Mouse (Mus musculus): ENCODE data around the gene Olfm3. TPM values are rescaled to one million over a fixed set of nuclear protein-coding genes. Genes with fewer than 3 reads are reported as not detected.

Gene Olfm3
- polyA plus RNA-seq, 1 experiment from 2014 or later, result 3.7 TPM

- Histone ChIP-seq H3K4me2 (replicated peaks) (no peak overlapping the region), H3K4me1 (peaks cover 6% of the 10 kb centered on the region), H3K27me3 (no peaks in the 10 kb centered on the region), H3K9ac (replicated peaks) (no peak overlapping the region), H3K36me3 (no peaks in the 10 kb centered on the region), H3K9me3 (no peaks in the 10 kb centered on the region), H3K27ac (replicated peaks) (no peak overlapping the region), H3K4me3 (no peak overlapping the region)
- ATAC-seq (replicated peaks), result no peak
These were observed 179.1 kb downstream of the Olfm3 start for GRCm38 (mm10) chr3:115082947-115083346.

GRCm38 (mm10) chr3:115088281-115088680 lies 184.4 kb downstream of the Olfm3 start:
- no peak overlapping the region for H3K27ac ChIP-seq (replicated peaks)
- no peak overlapping the region for H3K4me3 ChIP-seq
- H3K9ac ChIP-seq (replicated peaks), result no peak overlapping the region
- H3K4me2 ChIP-seq (replicated peaks), result no peak overlapping the region
- H3K4me1 ChIP-seq, result no peaks in the 10 kb centered on the region
- peak; percentile 38; the same call in 1 of the 2 replicates for ATAC-seq (replicated peaks)
- H3K36me3 ChIP-seq, result no peaks in the 10 kb centered on the region
- no peaks in the 10 kb centered on the region for H3K27me3 ChIP-seq
- WGBS, result 44% methylated on average over 3 of the region's 3 CpGs
- H3K9me3 ChIP-seq, result no peaks in the 10 kb centered on the region

- Histone ChIP-seq H3K4me1 (0 out of 2 replicates have a peak, but pooled peaks cover 4% of the 10 kb centered on the region), H3K4me2 (replicated peaks) (no peak overlapping the region), H3K9me3 (no peaks in the 10 kb centered on the region), H3K27me3 (no peaks in the 10 kb centered on the region), H3K27ac (replicated peaks) (no peak overlapping the region), H3K36me3 (no peaks in the 10 kb centered on the region), H3K4me3 (no peak overlapping the region), H3K9ac (replicated peaks) (no peak overlapping the region)
- peak; percentile 51; the same call in 1 of the 2 replicates for ATAC-seq (replicated peaks)
- 17% methylated on average over 2 of the region's 2 CpGs for WGBS
These were observed 186.8 kb downstream of the Olfm3 start for GRCm38 (mm10) chr3:115090670-115091069.

DNA sequence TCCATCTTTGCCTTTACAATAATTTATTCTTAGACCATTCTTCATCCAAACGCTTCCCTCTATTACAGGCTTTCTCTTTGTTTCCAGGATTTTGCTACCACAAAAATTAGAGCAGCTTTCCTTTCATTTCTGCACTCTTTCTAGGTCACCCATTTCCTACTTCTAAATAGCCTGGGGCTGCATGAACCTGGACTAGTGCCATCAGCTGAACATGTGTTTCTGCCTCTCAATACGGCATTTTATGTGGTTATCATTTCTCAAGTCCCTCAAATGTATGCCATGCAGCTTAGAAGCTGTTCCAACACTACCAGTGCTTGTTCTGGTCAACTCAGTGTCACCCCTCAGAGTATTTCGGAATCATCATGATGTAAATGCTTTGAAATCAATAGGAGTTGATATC lies 191.6 kb downstream of the Olfm3 start:
- H3K27ac ChIP-seq (replicated peaks), result no peak overlapping the region
- no peaks in the 10 kb centered on the region for H3K36me3 ChIP-seq
- H3K4me1 ChIP-seq, result 0 out of 2 replicates have a peak, but pooled peaks cover 4% of the 10 kb centered on the region
- no peak overlapping the region for H3K9ac ChIP-seq (replicated peaks)
- WGBS, result 44% methylated on average over 3 of the region's 3 CpGs
- no peak overlapping the region for H3K4me2 ChIP-seq (replicated peaks)
- H3K9me3 ChIP-seq, result no peaks in the 10 kb centered on the region
- H3K4me3 ChIP-seq, result no peak overlapping the region
- no peaks in the 10 kb centered on the region for H3K27me3 ChIP-seq
- no peak for ATAC-seq (replicated peaks)

DNA sequence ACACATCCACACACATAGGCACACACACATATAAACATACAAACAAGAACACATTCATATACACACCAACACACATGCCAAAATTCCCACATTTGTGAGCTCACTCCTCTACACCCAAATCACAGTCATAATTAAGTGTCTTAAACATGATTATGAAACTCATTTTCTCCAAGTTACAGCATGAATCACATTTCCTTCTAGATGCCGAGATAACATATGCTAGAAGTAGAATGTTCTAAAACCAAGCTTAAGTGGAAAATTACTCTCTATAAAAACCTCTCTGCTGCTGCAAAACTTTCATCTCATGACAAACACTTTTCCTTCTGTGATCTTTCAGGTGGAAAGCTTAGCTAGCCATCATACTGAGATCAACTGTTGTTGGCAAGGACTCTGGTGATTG lies 195.7 kb downstream of the Olfm3 start:
- no peak for ATAC-seq (replicated peaks)
- Histone ChIP-seq H3K9ac (replicated peaks) (no peak overlapping the region), H3K9me3 (no peaks in the 10 kb centered on the region), H3K4me3 (no peak overlapping the region), H3K4me1 (0 out of 2 replicates have a peak, but pooled peaks cover 4% of the 10 kb centered on the region), H3K27me3 (no peaks in the 10 kb centered on the region), H3K27ac (replicated peaks) (no peak overlapping the region), H3K36me3 (no peaks in the 10 kb centered on the region), H3K4me2 (replicated peaks) (no peak overlapping the region)
- 88% methylated on average over 1 of the region's 1 CpGs for WGBS

DNA sequence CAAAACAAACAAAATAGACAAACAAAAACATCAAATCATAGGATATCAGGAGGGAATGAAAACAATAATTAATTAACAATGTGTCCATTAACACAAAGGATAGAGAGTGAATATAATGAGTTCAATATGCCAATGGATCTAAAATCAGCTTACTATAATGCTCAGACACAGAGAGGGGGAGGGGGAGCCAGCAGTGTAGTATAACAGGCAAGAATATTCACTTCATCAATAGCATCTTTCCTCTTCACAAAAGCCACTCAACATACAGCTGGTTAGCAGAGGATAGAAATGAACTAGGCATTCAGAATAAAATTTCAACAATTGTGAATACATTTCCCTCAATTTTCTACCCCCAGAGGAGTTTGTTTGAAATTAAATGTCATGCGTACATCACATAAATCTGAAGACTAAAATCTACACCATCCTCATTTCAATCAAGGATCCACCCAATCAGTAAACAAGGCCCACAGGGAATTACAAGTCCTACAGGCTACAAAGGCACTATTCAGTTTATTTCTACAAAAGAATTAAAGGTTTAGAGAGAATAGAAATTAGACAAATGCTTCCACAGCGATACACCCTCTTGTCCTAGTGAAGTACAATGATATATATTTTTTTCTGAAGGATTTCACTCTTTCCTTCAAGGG lies 200.4 kb downstream of the Olfm3 start:
- H3K27me3 ChIP-seq, result no peaks in the 10 kb centered on the region

GRCm38 (mm10) chr3:115104802-115105493 lies 201.1 kb downstream of the Olfm3 start:
- no peaks in the 10 kb centered on the region for H3K4me1 ChIP-seq
- H3K4me2 ChIP-seq (replicated peaks), result no peak overlapping the region
- no peaks in the 10 kb centered on the region for H3K27me3 ChIP-seq
- no peaks in the 10 kb centered on the region for H3K36me3 ChIP-seq
- no peaks in the 10 kb centered on the region for H3K9me3 ChIP-seq
- ATAC-seq (replicated peaks), result 0 out of 2 replicates have a peak, but pooled peaks have one; percentile 16
- no peak overlapping the region for H3K27ac ChIP-seq (replicated peaks)
- H3K9ac ChIP-seq (replicated peaks), result no peak overlapping the region
- WGBS, result 38% methylated on average over 8 of the region's 8 CpGs
- no peak overlapping the region for H3K4me3 ChIP-seq

More for the DNA sequence above, 200.4 kb downstream of the Olfm3 start:
- Histone ChIP-seq H3K4me1 (no peaks in the 10 kb centered on the region), H3K9me3 (no peaks in the 10 kb centered on the region), H3K4me2 (replicated peaks) (no peak overlapping the region), H3K9ac (replicated peaks) (no peak overlapping the region), H3K36me3 (no peaks in the 10 kb centered on the region), H3K4me3 (no peak overlapping the region), H3K27ac (replicated peaks) (no peak overlapping the region)
- no peak for ATAC-seq (replicated peaks)
- WGBS, result 66% methylated on average over 2 of the region's 2 CpGs

DNA sequence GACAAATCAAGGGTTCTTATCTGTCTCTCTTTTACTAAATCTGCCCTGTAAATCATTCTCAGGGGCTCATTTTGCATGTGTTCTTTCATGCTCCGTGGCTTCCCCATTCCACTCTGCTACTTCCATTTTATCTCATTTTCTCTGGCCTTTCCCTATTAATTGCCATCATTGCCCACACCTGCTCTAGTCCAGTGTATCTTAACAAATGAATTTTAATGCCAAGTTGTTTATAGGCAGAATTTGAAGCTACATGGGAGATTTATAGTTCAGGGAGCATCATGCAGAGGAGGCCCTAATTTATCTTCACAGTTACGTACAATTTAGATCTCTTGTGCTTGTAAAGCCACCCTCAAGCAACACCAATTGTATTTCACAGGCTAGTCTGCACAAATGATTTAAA lies 241.8 kb downstream of the Olfm3 start:
- no peak for ATAC-seq (replicated peaks)
- Histone ChIP-seq H3K36me3 (no peaks in the 10 kb centered on the region), H3K9ac (replicated peaks) (no peak overlapping the region), H3K4me1 (no peaks in the 10 kb centered on the region), H3K9me3 (no peaks in the 10 kb centered on the region), H3K4me2 (replicated peaks) (no peak overlapping the region), H3K27me3 (no peaks in the 10 kb centered on the region), H3K4me3 (no peak overlapping the region), H3K27ac (replicated peaks) (no peak overlapping the region)
- whole genome bisulfite sequencing, result 74% methylated on average over 2 of the region's 2 CpGs

- no peak for ATAC-seq (replicated peaks)
- WGBS, result 93% methylated on average over 2 of the region's 2 CpGs
These were observed 242.4 kb downstream of the Olfm3 start for GRCm38 (mm10) chr3:115146244-115146643.

GRCm38 (mm10) chr3:115158903-115159473 lies 255.1 kb downstream of the Olfm3 start:
- peak; percentile 69 for ATAC-seq (replicated peaks)

More at GRCm38 (mm10) chr3:115146244-115146643, 242.4 kb downstream of the Olfm3 start:
- H3K9me3 ChIP-seq, result no peaks in the 10 kb centered on the region
- no peaks in the 10 kb centered on the region for H3K27me3 ChIP-seq
- H3K4me1 ChIP-seq, result no peaks in the 10 kb centered on the region
- no peak overlapping the region for H3K4me3 ChIP-seq
- H3K27ac ChIP-seq (replicated peaks), result no peak overlapping the region
- no peak overlapping the region for H3K4me2 ChIP-seq (replicated peaks)
- H3K9ac ChIP-seq (replicated peaks), result no peak overlapping the region
- H3K36me3 ChIP-seq, result no peaks in the 10 kb centered on the region

DNA sequence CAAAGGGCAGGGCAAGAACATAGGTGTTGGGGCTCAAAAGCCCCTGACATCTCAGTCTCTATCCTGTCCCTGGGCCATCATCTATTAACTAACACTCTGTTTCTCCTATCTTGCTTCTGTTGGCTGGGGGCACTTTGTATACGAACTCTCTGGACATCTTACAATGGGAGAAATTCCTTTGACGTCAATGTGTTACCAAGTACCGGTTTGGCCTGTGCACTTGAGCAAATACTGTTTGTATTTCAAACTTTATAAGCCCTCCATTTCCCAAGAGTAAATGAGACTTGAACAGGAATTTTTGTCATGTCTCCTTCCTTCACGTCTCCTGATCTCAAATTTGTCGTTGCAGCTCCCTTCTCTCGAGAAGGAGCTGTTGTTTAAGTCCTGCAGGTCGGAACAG lies 270.7 kb downstream of the Olfm3 start:
- no peak for ATAC-seq (replicated peaks)
- Histone ChIP-seq H3K4me3 (no peak overlapping the region), H3K9me3 (no peaks in the 10 kb centered on the region), H3K36me3 (no peaks in the 10 kb centered on the region), H3K9ac (replicated peaks) (no peak overlapping the region), H3K27me3 (no peaks in the 10 kb centered on the region), H3K4me1 (no peaks in the 10 kb centered on the region), H3K4me2 (replicated peaks) (no peak overlapping the region), H3K27ac (replicated peaks) (no peak overlapping the region)
- WGBS, result 90% methylated on average over 7 of the region's 7 CpGs

More at GRCm38 (mm10) chr3:115158903-115159473, 255.1 kb downstream of the Olfm3 start:
- Histone ChIP-seq H3K9me3 (no peaks in the 10 kb centered on the region), H3K9ac (replicated peaks) (no peak overlapping the region), H3K36me3 (no peaks in the 10 kb centered on the region), H3K27ac (replicated peaks) (no peak overlapping the region), H3K27me3 (no peaks in the 10 kb centered on the region), H3K4me2 (replicated peaks) (no peak overlapping the region), H3K4me1 (peaks cover 6% of the 10 kb centered on the region), H3K4me3 (no peak overlapping the region)
- WGBS, result 52% methylated on average over 3 of the region's 3 CpGs

Measured in forebrain, embryonic 15.5 days (tissue).